Comparison of ENCODE assay signal across 14 mouse cellular contexts in genomic region chr2:32169292-32169691, GRCm38 (mm10). TPM values are rescaled to one million over a fixed set of nuclear protein-coding genes. Genes with fewer than 3 reads are reported as not detected.
A peak's percentile ranks its signal among the peaks of the same experiment; 100 is the strongest.
DNase-seq lines count a peak whose midpoint lies in the region; ATAC-seq and TF ChIP-seq lines count a peak whose summit lies in the region.
"Had no signal": no experiment of that assay in that cellular context is flagged by ENCODE, and none has a peak within 500 bp of the region (broad histone marks: within the 10 kb centered on the region; RNA-seq: fewer than 3 reads in every experiment).

No protein-coding gene starts in this region.

- TF ChIP-seq POLR2A in myocyte (IDR thresholded peaks at IDR 0.05; ENCODE audit: insufficient read length, low read depth), result no peak

- no peaks in the 10 kb centered on the region; the same call in 1 of the 2 replicates for H3K36me3 ChIP-seq in heart, embryonic 11.5 days (ENCODE audit: control insufficient read depth, insufficient read depth, low read length)
- H3K36me3 ChIP-seq in liver, embryonic 15.5 days (replicated peaks), result no peaks in the 10 kb centered on the region
- H3K36me3 ChIP-seq in liver, embryonic 12.5 days, result no peaks in the 10 kb centered on the region
- no peaks in the 10 kb centered on the region for H3K36me3 ChIP-seq in hindbrain, embryonic 15.5 days
- H3K36me3 ChIP-seq in myocyte (ENCODE audit: control insufficient read depth, insufficient read depth), result no peaks in the 10 kb centered on the region
- H3K36me3 ChIP-seq: neural tube, embryonic 12.5 days had no signal

- WGBS in heart, embryonic 11.5 days (ENCODE audit: insufficient replicate concordance), result 76% methylated on average over 5 of the region's 5 CpGs
- WGBS in liver, embryonic 15.5 days (ENCODE audit: insufficient replicate concordance), result 78% methylated on average over 5 of the region's 5 CpGs
- 72% methylated on average over 5 of the region's 5 CpGs for WGBS in liver, embryonic 12.5 days (ENCODE audit: insufficient replicate concordance)
- WGBS in hindbrain, embryonic 15.5 days, result 74% methylated on average over 5 of the region's 5 CpGs

- peaks cover 84% of the 10 kb centered on the region for H3K79me2 ChIP-seq in myocyte (ENCODE audit: control insufficient read depth, insufficient read depth)

- DNase-seq in heart, adult 9 months (ENCODE audit: low spot score in 2 of 2), result no peak
- no peak for DNase-seq in lung, postnatal 14 days
- no peak for DNase-seq in kidney, postnatal 4 days
- DNase-seq: adrenal gland, adult 2 months; cerebellum, postnatal 36 days; right cerebral cortex, postnatal 25 days had no signal

- no peak overlapping the region for H3ac ChIP-seq in myocyte (ENCODE audit: control insufficient read depth, insufficient read length)

- 0 out of 2 replicates have a peak overlapping the region, but pooled peaks have one; percentile 34 for H3K4me2 ChIP-seq in heart, embryonic 11.5 days
- no peak overlapping the region for H3K4me2 ChIP-seq in liver, embryonic 15.5 days
- no peak overlapping the region for H3K4me2 ChIP-seq in liver, embryonic 12.5 days
- H3K4me2 ChIP-seq in hindbrain, embryonic 15.5 days, result no peak overlapping the region
- peak overlapping the region; percentile 75 for H3K4me2 ChIP-seq in myocyte (ENCODE audit: low read depth)
- H3K4me2 ChIP-seq: neural tube, embryonic 12.5 days had no signal

- H3K4me1 ChIP-seq in heart, embryonic 11.5 days (ENCODE audit: control insufficient read depth, insufficient read depth, low read length), result peaks cover 66% of the 10 kb centered on the region
- H3K4me1 ChIP-seq in liver, embryonic 15.5 days (replicated peaks), result peaks cover 62% of the 10 kb centered on the region
- H3K4me1 ChIP-seq in liver, embryonic 12.5 days, result peaks cover 76% of the 10 kb centered on the region
- peaks cover 80% of the 10 kb centered on the region for H3K4me1 ChIP-seq in hindbrain, embryonic 15.5 days (replicated peaks)

- no peaks in the 10 kb centered on the region for H3K9me3 ChIP-seq in heart, embryonic 11.5 days (replicated peaks; ENCODE audit: control insufficient read depth, low read length)
- H3K9me3 ChIP-seq in liver, embryonic 15.5 days (replicated peaks), result no peaks in the 10 kb centered on the region
- no peaks in the 10 kb centered on the region for H3K9me3 ChIP-seq in liver, embryonic 12.5 days (replicated peaks)
- H3K9me3 ChIP-seq in hindbrain, embryonic 15.5 days, result no peaks in the 10 kb centered on the region
- H3K9me3 ChIP-seq: neural tube, embryonic 12.5 days had no signal

- no peaks in the 10 kb centered on the region for H3K27me3 ChIP-seq in heart, embryonic 11.5 days (ENCODE audit: control insufficient read depth, insufficient read depth, low read length)
- no peaks in the 10 kb centered on the region for H3K27me3 ChIP-seq in liver, embryonic 15.5 days
- H3K27me3 ChIP-seq in liver, embryonic 12.5 days (replicated peaks), result no peaks in the 10 kb centered on the region
- no peaks in the 10 kb centered on the region for H3K27me3 ChIP-seq in hindbrain, embryonic 15.5 days
- no peaks in the 10 kb centered on the region for H3K27me3 ChIP-seq in myocyte (ENCODE audit: control insufficient read depth, insufficient read depth, insufficient read length)
- H3K27me3 ChIP-seq: neural tube, embryonic 12.5 days; Patski had no signal

- ATAC-seq in heart, embryonic 11.5 days (replicated peaks; ENCODE audit: insufficient number of reproducible peaks, low FRiP score, low TSS enrichment), result no peak
- ATAC-seq in liver, embryonic 15.5 days (ENCODE audit: insufficient read depth), result no peak
- ATAC-seq in liver, embryonic 12.5 days, result no peak
- ATAC-seq in hindbrain, embryonic 15.5 days (ENCODE audit: low FRiP score, low read depth), result no peak
- ATAC-seq: Patski had no signal

- H3K9ac ChIP-seq in heart, embryonic 11.5 days (ENCODE audit: low read depth, low read length), result 0 out of 2 replicates have a peak overlapping the region, but pooled peaks have one; percentile 50
- no peak overlapping the region for H3K9ac ChIP-seq in liver, embryonic 15.5 days
- no peak overlapping the region for H3K9ac ChIP-seq in liver, embryonic 12.5 days
- H3K9ac ChIP-seq in hindbrain, embryonic 15.5 days, result no peak overlapping the region
- H3K9ac ChIP-seq: liver, embryonic 14.5 days; neural tube, embryonic 12.5 days had no signal

- no peak overlapping the region for H3K4me3 ChIP-seq in heart, embryonic 11.5 days (ENCODE audit: low read depth, low read length)
- no peak overlapping the region for H3K4me3 ChIP-seq in liver, embryonic 15.5 days (replicated peaks)
- no peak overlapping the region for H3K4me3 ChIP-seq in liver, embryonic 12.5 days
- no peak overlapping the region for H3K4me3 ChIP-seq in hindbrain, embryonic 15.5 days
- H3K4me3 ChIP-seq in myocyte, result no peak overlapping the region
- H3K4me3 ChIP-seq: neural tube, embryonic 12.5 days had no signal

- H3K27ac ChIP-seq in heart, embryonic 11.5 days (ENCODE audit: low read depth, low read length), result no peak overlapping the region
- H3K27ac ChIP-seq in liver, embryonic 15.5 days (replicated peaks), result 0 out of 2 replicates have a peak overlapping the region, but pooled peaks have one; percentile 0
- no peak overlapping the region for H3K27ac ChIP-seq in liver, embryonic 12.5 days
- peak overlapping the region; percentile 14; the same call in 1 of the 2 replicates for H3K27ac ChIP-seq in hindbrain, embryonic 15.5 days (replicated peaks)
- H3K27ac ChIP-seq: liver, embryonic 14.5 days; neural tube, embryonic 12.5 days had no signal

TF ChIP-seq in myocyte, 11 proteins besides CTCF, POLR2A, EP300 and RAD21:
- no peak for TF ChIP-seq USF1 (IDR thresholded peaks at IDR 0.05; ENCODE audit: low read depth)
- no peak for TF ChIP-seq TCF12 (IDR thresholded peaks at IDR 0.05; ENCODE audit: insufficient read depth, poor library complexity, severe bottlenecking)
- TF ChIP-seq POLR2AphosphoS2 (IDR thresholded peaks at IDR 0.05; ENCODE audit: insufficient read length, low read depth), result no peak
- no peak for TF ChIP-seq SRF (IDR thresholded peaks at IDR 0.05; ENCODE audit: control insufficient read depth, insufficient read length, low read depth)
- no peak for TF ChIP-seq MAX (IDR thresholded peaks at IDR 0.05; ENCODE audit: low read depth)
- TF ChIP-seq MYOD1 (IDR thresholded peaks at IDR 0.05; ENCODE audit: control insufficient read depth in 1 of 3, insufficient read length in 2 of 3, low read depth in 2 of 3), result no peak
- TF ChIP-seq REST (IDR thresholded peaks at IDR 0.05; ENCODE audit: insufficient read depth, insufficient read length), result no peak
- TF ChIP-seq TCF3 (IDR thresholded peaks at IDR 0.05; ENCODE audit: insufficient read length, low read depth), result no peak
- TF ChIP-seq E2F4 (IDR thresholded peaks at IDR 0.05; ENCODE audit: insufficient read depth), result no peak
- no peak for TF ChIP-seq CEBPB (IDR thresholded peaks at IDR 0.05; ENCODE audit: insufficient read depth, poor library complexity, severe bottlenecking)
- no peak for TF ChIP-seq MYOG (IDR thresholded peaks at IDR 0.05; ENCODE audit: control insufficient read depth in 1 of 3, insufficient read depth in 1 of 3, insufficient read length in 2 of 3, low read depth in 2 of 3)

RNA-seq across cellular contexts. Expression of gene Prrc2b, which starts 18.4 kb away (rescaled TPM):
- polyA plus RNA-seq in heart, embryonic 11.5 days (2014; fragmentation: Nextera tagmentation; extraction: Ambion mirVana), result 39.3 and 40.6 TPM in 2 replicates
- polyA plus RNA-seq in liver, embryonic 15.5 days (2015; fragmentation: Nextera tagmentation; extraction: Ambion mirVana), result 8.3 and 9.6 TPM in 2 replicates
- 20.8 and 23.6 TPM in 2 replicates for polyA plus RNA-seq in liver, embryonic 12.5 days (2016; fragmentation: Nextera tagmentation; extraction: Ambion mirVana)
- 79.7 and 81.1 TPM in 2 replicates for polyA plus RNA-seq in hindbrain, embryonic 15.5 days (2015; fragmentation: Nextera tagmentation; extraction: Ambion mirVana)
- polyA plus RNA-seq in myocyte (2012; fragmentation: generic; extraction: Trizol), result 76.2 TPM

Comparison
In these comparisons a context has a peak if more than half of its experiments do, and no peak if none do; other contexts are left out.
1. H3K27ac ChIP-seq: peak in liver, embryonic 15.5 days (single experiment) and hindbrain, embryonic 15.5 days (single experiment); none in heart, embryonic 11.5 days (single experiment) and liver, embryonic 12.5 days (single experiment).
2. H3K4me2 ChIP-seq: peak in heart, embryonic 11.5 days (single experiment) and myocyte (single experiment); none in liver, embryonic 15.5 days (single experiment), liver, embryonic 12.5 days (single experiment) and hindbrain, embryonic 15.5 days (single experiment).